Mouse (Mus musculus) ES-Bruce4 (cell line): Measurements from ENCODE around the gene Prss48.

ENCODE experiments used
- EP300 ChIP-seq: IDR thresholded peaks from 2 replicates; pipeline ENCODE4 v1.6.1; 2011; ENCODE audit warnings: low read depth, low read length; ENCODE audit not compliant: insufficient read depth
- POLR2A ChIP-seq: IDR thresholded peaks from one replicate; pipeline ENCODE4 v1.8.1; 2011; ENCODE audit warnings: low read length; ENCODE audit not compliant: insufficient read depth

GRCm38 (mm10) chr3:85991802-85992156 lies 10.5 kb downstream of the Prss48 start:
- peak; percentile 75 for TF ChIP-seq EP300
- TF ChIP-seq POLR2A = no peak
